Mouse (Mus musculus): ENCODE measurements around the gene Nosip. TPM values are rescaled to one million over a fixed set of nuclear protein-coding genes. Genes with fewer than 3 reads are reported as not detected.
A peak's percentile ranks its signal among the peaks of the same experiment; 100 is the strongest.

Gene Nosip
- polyA plus RNA-seq, 1 experiment: 60.4 TPM

GRCm38 (mm10) chr7:45090251-45090977 is 28.2 kb downstream of the Nosip start:
- Histone ChIP-seq H3K27me3 (replicated peaks; ENCODE audit: control insufficient read depth, insufficient read depth, low read length) (no peaks in the 10 kb centered on the region), H3K4me1 (ENCODE audit: control insufficient read depth, insufficient read depth, low read length) (no peaks in the 10 kb centered on the region), H3K4me3 (ENCODE audit: insufficient read depth, low read depth, low read length) (no peak overlapping the region), H3K27ac (ENCODE audit: insufficient read depth, low read depth, low read length) (no peak overlapping the region), H3K36me3 (ENCODE audit: control insufficient read depth, insufficient read depth, low read length) (no peaks in the 10 kb centered on the region)
- no peak for TF ChIP-seq CTCF (conservative IDR thresholded peaks at IDR 0.05; ENCODE audit: insufficient read depth, insufficient read length, low read depth, low read length)
- no peak for TF ChIP-seq POLR2A (IDR thresholded peaks at IDR 0.05; ENCODE audit: low read depth, low read length)
- WGBS: 82% methylated on average over 13 of the region's 13 CpGs
- DNase-seq: no peak

GRCm38 (mm10) chr7:45091001-45091990 is 29.1 kb downstream of the Nosip start:
- DNase-seq: no peak
- Histone ChIP-seq H3K4me3 (ENCODE audit: insufficient read depth, low read depth, low read length) (peak overlapping the region; percentile 49), H3K27ac (ENCODE audit: insufficient read depth, low read depth, low read length) (no peak overlapping the region), H3K4me1 (ENCODE audit: control insufficient read depth, insufficient read depth, low read length) (no peaks in the 10 kb centered on the region), H3K36me3 (ENCODE audit: control insufficient read depth, insufficient read depth, low read length) (no peaks in the 10 kb centered on the region), H3K27me3 (replicated peaks; ENCODE audit: control insufficient read depth, insufficient read depth, low read length) (no peaks in the 10 kb centered on the region)
- 24% methylated on average over 35 of the region's 35 CpGs for WGBS
- TF ChIP-seq CTCF (conservative IDR thresholded peaks at IDR 0.05; ENCODE audit: insufficient read depth, insufficient read length, low read depth, low read length) (no peak), POLR2A (IDR thresholded peaks at IDR 0.05; ENCODE audit: low read depth, low read length) (no peak)

GRCm38 (mm10) chr7:45092048-45092447 is 29.8 kb downstream of the Nosip start, which contains the start of gene Rcn3:
Gene Rcn3, minus strand, starts transcription at chr7:45092221.
- peak; percentile 77 for DNase-seq
- 1% methylated on average over 16 of the region's 16 CpGs for WGBS
- no peak for TF ChIP-seq POLR2A (IDR thresholded peaks at IDR 0.05; ENCODE audit: low read depth, low read length)
- no peak for TF ChIP-seq CTCF (conservative IDR thresholded peaks at IDR 0.05; ENCODE audit: insufficient read depth, insufficient read length, low read depth, low read length)
- H3K36me3 ChIP-seq (ENCODE audit: control insufficient read depth, insufficient read depth, low read length): no peaks in the 10 kb centered on the region
- no peak within 1 kb of the TSS for H3K27ac ChIP-seq (ENCODE audit: insufficient read depth, low read depth, low read length)
- H3K27me3 ChIP-seq (replicated peaks; ENCODE audit: control insufficient read depth, insufficient read depth, low read length): no peaks in the 10 kb centered on the region
- H3K4me1 ChIP-seq (ENCODE audit: control insufficient read depth, insufficient read depth, low read length): no peaks in the 10 kb centered on the region
- peak within 1 kb of the TSS; percentile 49 for H3K4me3 ChIP-seq (ENCODE audit: insufficient read depth, low read depth, low read length)

GRCm38 (mm10) chr7:45092828-45093515 is 30.7 kb downstream of the Nosip start:
- Histone ChIP-seq H3K4me3 (ENCODE audit: insufficient read depth, low read depth, low read length) (no peak overlapping the region), H3K27me3 (replicated peaks; ENCODE audit: control insufficient read depth, insufficient read depth, low read length) (no peaks in the 10 kb centered on the region), H3K27ac (ENCODE audit: insufficient read depth, low read depth, low read length) (no peak overlapping the region), H3K36me3 (ENCODE audit: control insufficient read depth, insufficient read depth, low read length) (no peaks in the 10 kb centered on the region), H3K4me1 (ENCODE audit: control insufficient read depth, insufficient read depth, low read length) (peaks cover 5% of the 10 kb centered on the region; the same call in 1 of the 2 replicates)
- 54% methylated on average over 12 of the region's 12 CpGs for WGBS
- TF ChIP-seq CTCF (conservative IDR thresholded peaks at IDR 0.05; ENCODE audit: insufficient read depth, insufficient read length, low read depth, low read length) (no peak), POLR2A (IDR thresholded peaks at IDR 0.05; ENCODE audit: low read depth, low read length) (no peak)
- no peak for DNase-seq

- H3K27me3 ChIP-seq (replicated peaks; ENCODE audit: control insufficient read depth, insufficient read depth, low read length): no peaks in the 10 kb centered on the region
- no peak overlapping the region for H3K4me3 ChIP-seq (ENCODE audit: insufficient read depth, low read depth, low read length)
- TF ChIP-seq CTCF (conservative IDR thresholded peaks at IDR 0.05; ENCODE audit: insufficient read depth, insufficient read length, low read depth, low read length) (no peak), POLR2A (IDR thresholded peaks at IDR 0.05; ENCODE audit: low read depth, low read length) (no peak)
- H3K27ac ChIP-seq (ENCODE audit: insufficient read depth, low read depth, low read length): no peak overlapping the region
- H3K4me1 ChIP-seq (ENCODE audit: control insufficient read depth, insufficient read depth, low read length): peaks cover 9% of the 10 kb centered on the region; the same call in 1 of the 2 replicates
- H3K36me3 ChIP-seq (ENCODE audit: control insufficient read depth, insufficient read depth, low read length): no peaks in the 10 kb centered on the region
- WGBS: 35% methylated on average over 18 of the region's 18 CpGs
- DNase-seq: no peak
Observed at GRCm38 (mm10) chr7:45093516-45093905, 31.3 kb downstream of the Nosip start.

- Histone ChIP-seq H3K4me1 (ENCODE audit: control insufficient read depth, insufficient read depth, low read length) (peaks cover 9% of the 10 kb centered on the region; the same call in 1 of the 2 replicates), H3K27me3 (replicated peaks; ENCODE audit: control insufficient read depth, insufficient read depth, low read length) (no peaks in the 10 kb centered on the region), H3K27ac (ENCODE audit: insufficient read depth, low read depth, low read length) (no peak overlapping the region), H3K36me3 (ENCODE audit: control insufficient read depth, insufficient read depth, low read length) (no peaks in the 10 kb centered on the region), H3K4me3 (ENCODE audit: insufficient read depth, low read depth, low read length) (no peak overlapping the region)
- peak; percentile 33 for DNase-seq
- TF ChIP-seq CTCF (conservative IDR thresholded peaks at IDR 0.05; ENCODE audit: insufficient read depth, insufficient read length, low read depth, low read length): no peak
- no peak for TF ChIP-seq POLR2A (IDR thresholded peaks at IDR 0.05; ENCODE audit: low read depth, low read length)
- 48% methylated on average over 7 of the region's 7 CpGs for WGBS
Observed at GRCm38 (mm10) chr7:45094121-45094520, 31.9 kb downstream of the Nosip start.
